In genomic region chr8:123104046-123104767, GRCm38 (mm10) we compare ENCODE assay signal across 9 mouse cellular contexts. TPM values are rescaled to one million over a fixed set of nuclear protein-coding genes. Genes with fewer than 3 reads are reported as not detected.
A peak's percentile ranks its signal among the peaks of the same experiment; 100 is the strongest.
DNase-seq lines count a peak whose midpoint lies in the region; ATAC-seq and TF ChIP-seq lines count a peak whose summit lies in the region.
"Had no signal": no experiment of that assay in that cellular context is flagged by ENCODE, and none has a peak within 500 bp of the region (broad histone marks: within the 10 kb centered on the region; RNA-seq: fewer than 3 reads in every experiment).

No protein-coding gene starts in this region.

- H3K27me3 ChIP-seq in kidney, embryonic 16.5 days (ENCODE audit: insufficient read depth, low read length): no peaks in the 10 kb centered on the region
- H3K27me3 ChIP-seq in embryonic facial prominence, embryonic 10.5 days (replicated peaks; ENCODE audit: low read depth, poor library complexity, severe bottlenecking): no peaks in the 10 kb centered on the region
- no peaks in the 10 kb centered on the region for H3K27me3 ChIP-seq in intestine, embryonic 14.5 days (replicated peaks; ENCODE audit: control insufficient read depth, insufficient read depth, low read length)
- no peaks in the 10 kb centered on the region for H3K27me3 ChIP-seq in midbrain, postnatal 0 days (ENCODE audit: insufficient read depth, low read length)

- H3K9ac ChIP-seq in kidney, embryonic 16.5 days (replicated peaks; ENCODE audit: low read length): peak overlapping the region; percentile 97; the same call in 1 of the 2 replicates
- H3K9ac ChIP-seq in intestine, embryonic 14.5 days (ENCODE audit: low read length): peak overlapping the region; percentile 99
- H3K9ac ChIP-seq in midbrain, postnatal 0 days (replicated peaks; ENCODE audit: low read length, poor library complexity, severe bottlenecking): peak overlapping the region; percentile 86; the same call in 1 of the 2 replicates

- 87% methylated on average over 6 of the region's 6 CpGs for WGBS in kidney, embryonic 16.5 days
- WGBS in embryonic facial prominence, embryonic 10.5 days: 86% methylated on average over 6 of the region's 6 CpGs
- 85% methylated on average over 6 of the region's 6 CpGs for WGBS in intestine, embryonic 14.5 days
- WGBS in midbrain, postnatal 0 days: 77% methylated on average over 6 of the region's 6 CpGs

- peaks cover 28% of the 10 kb centered on the region for H3K36me3 ChIP-seq in kidney, embryonic 16.5 days (ENCODE audit: insufficient read depth, low read length)
- peaks cover 38% of the 10 kb centered on the region for H3K36me3 ChIP-seq in embryonic facial prominence, embryonic 10.5 days (replicated peaks)
- peaks cover 28% of the 10 kb centered on the region for H3K36me3 ChIP-seq in intestine, embryonic 14.5 days (ENCODE audit: control insufficient read depth, insufficient read depth, low read length)
- peaks cover 21% of the 10 kb centered on the region for H3K36me3 ChIP-seq in midbrain, postnatal 0 days (ENCODE audit: insufficient read depth, low read length)

- peak overlapping the region; percentile 90 for H3K4me2 ChIP-seq in kidney, embryonic 16.5 days (replicated peaks; ENCODE audit: low read depth, low read length)
- peak overlapping the region; percentile 91 for H3K4me2 ChIP-seq in intestine, embryonic 14.5 days (ENCODE audit: low read length)
- H3K4me2 ChIP-seq in midbrain, postnatal 0 days (ENCODE audit: low read depth, low read length, poor library complexity, severe bottlenecking): peak overlapping the region; percentile 6; the same call in 1 of the 2 replicates

- no peak for TF ChIP-seq CTCF in midbrain, postnatal 0 days (IDR thresholded peaks at IDR 0.05)

- peak overlapping the region; percentile 93 for H3K27ac ChIP-seq in kidney, embryonic 16.5 days (ENCODE audit: low read length)
- H3K27ac ChIP-seq in embryonic facial prominence, embryonic 10.5 days (replicated peaks): no peak overlapping the region
- peak overlapping the region; percentile 89; the same call in 1 of the 2 replicates for H3K27ac ChIP-seq in intestine, embryonic 14.5 days (ENCODE audit: low read depth)
- no peak overlapping the region for H3K27ac ChIP-seq in midbrain, postnatal 0 days (ENCODE audit: low read depth, low read length)

- ATAC-seq in kidney, embryonic 16.5 days (ENCODE audit: low FRiP score, low TSS enrichment): no peak
- ATAC-seq in intestine, embryonic 14.5 days (replicated peaks; ENCODE audit: low FRiP score, low TSS enrichment, low read depth): no peak
- no peak for ATAC-seq in midbrain, postnatal 0 days (ENCODE audit: low FRiP score)
- ATAC-seq in CD4-positive, CD25-positive, alpha-beta regulatory T cell, adult 4 months: no peak
- no peak for ATAC-seq in cerebellum, adult (ENCODE audit: insufficient number of reproducible peaks, low FRiP score, low TSS enrichment)

- no peaks in the 10 kb centered on the region for H3K9me3 ChIP-seq in kidney, embryonic 16.5 days (ENCODE audit: low read length)
- no peaks in the 10 kb centered on the region for H3K9me3 ChIP-seq in embryonic facial prominence, embryonic 10.5 days
- H3K9me3 ChIP-seq in intestine, embryonic 14.5 days (ENCODE audit: control insufficient read depth, low read length): no peaks in the 10 kb centered on the region
- H3K9me3 ChIP-seq in midbrain, postnatal 0 days (ENCODE audit: low read length): no peaks in the 10 kb centered on the region

- H3K4me1 ChIP-seq in kidney, embryonic 16.5 days (ENCODE audit: insufficient read depth, low read length): peaks cover 17% of the 10 kb centered on the region
- peaks cover 22% of the 10 kb centered on the region for H3K4me1 ChIP-seq in embryonic facial prominence, embryonic 10.5 days
- H3K4me1 ChIP-seq in intestine, embryonic 14.5 days (replicated peaks; ENCODE audit: control insufficient read depth, insufficient read depth, low read length): peaks cover 8% of the 10 kb centered on the region
- H3K4me1 ChIP-seq in midbrain, postnatal 0 days (ENCODE audit: insufficient read depth, low read length): 0 out of 2 replicates have a peak, but pooled peaks cover 3% of the 10 kb centered on the region

- H3K4me3 ChIP-seq in kidney, embryonic 16.5 days (ENCODE audit: low read length): peak overlapping the region; percentile 87
- peak overlapping the region; percentile 96 for H3K4me3 ChIP-seq in embryonic facial prominence, embryonic 10.5 days
- H3K4me3 ChIP-seq in intestine, embryonic 14.5 days (ENCODE audit: low read depth, low read length): peak overlapping the region; percentile 85; the same call in 1 of the 2 replicates
- peak overlapping the region; percentile 83; the same call in 1 of the 2 replicates for H3K4me3 ChIP-seq in midbrain, postnatal 0 days (ENCODE audit: low read depth, low read length)

- DNase-seq in kidney, postnatal 4 days: no peak
- DNase-seq in embryonic facial prominence, embryonic 10.5 days (ENCODE audit: low spot score): no peak
- DNase-seq in intestine, embryonic 14.5 days (ENCODE audit: low spot score): no peak
- DNase-seq in midbrain, postnatal 0 days (ENCODE audit: low spot score): no peak
- no peak for DNase-seq in frontal cortex, postnatal 10 days (ENCODE audit: low spot score in 2 of 2)
- DNase-seq: lung, adult 18-20 months had no signal

RNA-seq across cellular contexts. Expression of gene Rpl13, which starts 2.1 kb away (rescaled TPM):
- polyA plus RNA-seq in kidney, embryonic 16.5 days (2015; fragmentation: Nextera tagmentation; extraction: Ambion mirVana): 1,084 and 1,349 TPM in 2 replicates
- 1,419 and 1,432 TPM in 2 replicates for polyA plus RNA-seq in embryonic facial prominence, embryonic 10.5 days (2016; fragmentation: Nextera tagmentation; extraction: Ambion mirVana)
- 1,906 and 1,976 TPM in 2 replicates for polyA plus RNA-seq in intestine, embryonic 14.5 days (2014; fragmentation: Nextera tagmentation; extraction: Ambion mirVana)
- 2,117 and 2,785 TPM in 2 replicates for total RNA-seq in midbrain, postnatal 0 days (2014; rRNA removed)
- 801 and 821 TPM in 2 replicates for polyA plus RNA-seq in midbrain, postnatal 0 days (2015; fragmentation: Nextera tagmentation; extraction: Ambion mirVana)
- 1,000 to 10,000 TPM; 2,671 to 2,712 TPM for polyA plus RNA-seq in CD4-positive, CD25-positive, alpha-beta regulatory T cell, adult 4 months (2017; shearing (Covaris generic))

RNA-seq across cellular contexts. Expression of gene Cpne7, which starts 13.0 kb away (rescaled TPM):
- 1.8 and 2.1 TPM in 2 replicates for polyA plus RNA-seq in kidney, embryonic 16.5 days (2015; fragmentation: Nextera tagmentation; extraction: Ambion mirVana)
- polyA plus RNA-seq in embryonic facial prominence, embryonic 10.5 days (2016; fragmentation: Nextera tagmentation; extraction: Ambion mirVana): 1.8 and 2.0 TPM in 2 replicates
- 0.70 and 0.85 TPM in 2 replicates for polyA plus RNA-seq in intestine, embryonic 14.5 days (2014; fragmentation: Nextera tagmentation; extraction: Ambion mirVana)
- 29.2 and 33.0 TPM in 2 replicates for total RNA-seq in midbrain, postnatal 0 days (2014; rRNA removed)
- 28.0 and 29.1 TPM in 2 replicates for polyA plus RNA-seq in midbrain, postnatal 0 days (2015; fragmentation: Nextera tagmentation; extraction: Ambion mirVana)
- polyA plus RNA-seq in CD4-positive, CD25-positive, alpha-beta regulatory T cell, adult 4 months (2017; shearing (Covaris generic)): 1 to 10 TPM; 1.0 to 2.7 TPM

RNA-seq across cellular contexts. Expression of gene Spg7, which starts 41.5 kb away (rescaled TPM):
- 56.6 and 59.1 TPM in 2 replicates for polyA plus RNA-seq in kidney, embryonic 16.5 days (2015; fragmentation: Nextera tagmentation; extraction: Ambion mirVana)
- polyA plus RNA-seq in embryonic facial prominence, embryonic 10.5 days (2016; fragmentation: Nextera tagmentation; extraction: Ambion mirVana): 51.3 and 54.5 TPM in 2 replicates
- polyA plus RNA-seq in intestine, embryonic 14.5 days (2014; fragmentation: Nextera tagmentation; extraction: Ambion mirVana): 46.0 and 47.2 TPM in 2 replicates
- total RNA-seq in midbrain, postnatal 0 days (2014; rRNA removed): 47.2 and 64.3 TPM in 2 replicates
- 50.1 and 51.3 TPM in 2 replicates for polyA plus RNA-seq in midbrain, postnatal 0 days (2015; fragmentation: Nextera tagmentation; extraction: Ambion mirVana)
- polyA plus RNA-seq in CD4-positive, CD25-positive, alpha-beta regulatory T cell, adult 4 months (2017; shearing (Covaris generic)): 10 to 100 TPM; 24.4 to 29.0 TPM

RNA-seq across cellular contexts. Expression of gene Sult5a1, which starts 53.9 kb away (rescaled TPM):
- polyA plus RNA-seq in kidney, embryonic 16.5 days (2015; fragmentation: Nextera tagmentation; extraction: Ambion mirVana): 10.5 and 12.6 TPM in 2 replicates
- polyA plus RNA-seq in embryonic facial prominence, embryonic 10.5 days (2016; fragmentation: Nextera tagmentation; extraction: Ambion mirVana): 8.2 and 8.5 TPM in 2 replicates
- 17.5 and 18.7 TPM in 2 replicates for polyA plus RNA-seq in intestine, embryonic 14.5 days (2014; fragmentation: Nextera tagmentation; extraction: Ambion mirVana)
- total RNA-seq in midbrain, postnatal 0 days (2014; rRNA removed): 0.80 and 2.8 TPM in 2 replicates
- polyA plus RNA-seq in midbrain, postnatal 0 days (2015; fragmentation: Nextera tagmentation; extraction: Ambion mirVana): 1.1 and 2.2 TPM in 2 replicates
- polyA plus RNA-seq in CD4-positive, CD25-positive, alpha-beta regulatory T cell, adult 4 months (2017; shearing (Covaris generic)): under 1 TPM in 1 of 2 experiments, not detected in 1; 0.42 TPM

Comparison
In these comparisons a context has a peak if more than half of its experiments do, and no peak if none do; other contexts are left out.
1. H3K27ac ChIP-seq: peak in kidney, embryonic 16.5 days (single experiment) and intestine, embryonic 14.5 days (single experiment); none in embryonic facial prominence, embryonic 10.5 days (single experiment) and midbrain, postnatal 0 days (single experiment).
2. H3K4me2 ChIP-seq: peak in every context shown above with its lines; median percentile 91 in intestine, embryonic 14.5 days; 90 in kidney, embryonic 16.5 days; 6 in midbrain, postnatal 0 days.
3. Peak in every context shown above with its lines, with median percentiles within 50 percentile points of each other: H3K4me3 ChIP-seq and H3K9ac ChIP-seq.